Mouse (Mus musculus) intestine, embryonic 15.5 days (tissue): ENCODE results near the gene Tcaf3. TPM values are rescaled to one million over a fixed set of nuclear protein-coding genes. Genes with fewer than 3 reads are reported as not detected.

Source experiments
- ATAC-seq: fragments of 200-750 bp; cut with Nextera tagmentation; 2 replicates; pipeline ENCODE4 v1.8.0; 2017; ENCODE audit warnings: moderate TSS enrichment, moderate library complexity
- H3K27ac ChIP-seq: fragments of 300-500 bp; sonication (generic); 2 replicates; pipeline ENCODE4 v1.5.1; 2015; ENCODE audit warnings: mild to moderate bottlenecking, inconsistent platforms
- H3K27me3 ChIP-seq: fragments of 300-500 bp; sonication (generic); replicated peaks from 2 replicates; pipeline ENCODE4 v1.6.1; 2015; ENCODE audit warnings: inconsistent platforms
- H3K36me3 ChIP-seq: fragments of 300-500 bp; sonication (generic); 2 replicates; pipeline ENCODE4 v1.6.1; 2015; ENCODE audit warnings: inconsistent platforms
- H3K4me1 ChIP-seq: fragments of 300-500 bp; sonication (generic); replicated peaks from 2 replicates; pipeline ENCODE4 v1.6.1; 2015; ENCODE audit warnings: inconsistent platforms
- H3K4me2 ChIP-seq: fragments of 300-500 bp; sonication (generic); replicated peaks from 2 replicates; pipeline ENCODE4 v1.6.1; 2015; ENCODE audit warnings: mild to moderate bottlenecking, inconsistent platforms
- H3K4me3 ChIP-seq: fragments of 300-500 bp; sonication (generic); replicated peaks from 2 replicates; pipeline ENCODE4 v1.5.1; 2015; ENCODE audit warnings: inconsistent platforms
- H3K9ac ChIP-seq: fragments of 300-500 bp; sonication (generic); 2 replicates; pipeline ENCODE4 v1.6.1; 2015; ENCODE audit warnings: inconsistent platforms
- H3K9me3 ChIP-seq: fragments of 300-500 bp; sonication (generic); 2 replicates; pipeline ENCODE4 v1.6.1; 2016; ENCODE audit warnings: inconsistent platforms
- WGBS: fragments of 180-500 bp; shearing (Covaris S2); methylation state at CpG from one replicate; pipeline ENCODE4 v1.1.7; 2015; 5-methylcytosine and 5-hydroxymethylcytosine counted together
- polyA plus RNA-seq: library from polyadenylated mRNA; unstranded; fragments of >200 nt; fragmentation: Nextera tagmentation; extraction: Ambion mirVana; gene quantifications from 2 replicates; pipeline ENCODE4 v1.2.1, GENCODE M21; 2015

Gene Tcaf3
- polyA plus RNA-seq, 1 experiment from 2014 or later, result not detected

DNA sequence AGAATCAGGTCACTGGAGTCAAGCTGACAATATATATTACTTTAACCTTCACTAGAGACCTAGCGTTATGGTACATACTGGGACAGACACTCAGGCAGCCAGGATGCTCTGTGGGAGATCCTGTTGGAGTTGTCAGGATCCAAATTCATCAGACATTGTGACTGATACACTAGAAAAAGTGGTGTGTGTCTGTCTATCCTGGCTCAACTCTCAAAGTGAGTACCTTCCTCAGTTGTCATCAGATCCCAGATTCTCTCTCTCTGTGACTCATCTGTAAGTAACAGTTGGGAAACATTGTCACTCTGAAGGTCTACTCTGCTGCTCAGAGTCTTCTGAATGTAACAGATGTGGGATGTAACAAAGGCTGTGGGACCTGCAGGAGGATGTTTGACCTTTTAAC, 57.8 kb downstream of the Tcaf3 start:
- H3K9me3 ChIP-seq, result no peaks in the 10 kb centered on the region
- no peak for ATAC-seq
- no peak overlapping the region for H3K27ac ChIP-seq
- H3K4me3 ChIP-seq, result no peak overlapping the region
- no peaks in the 10 kb centered on the region for H3K4me1 ChIP-seq
- H3K9ac ChIP-seq, result no peak overlapping the region
- H3K4me2 ChIP-seq, result no peak overlapping the region
- H3K36me3 ChIP-seq, result no peaks in the 10 kb centered on the region
- H3K27me3 ChIP-seq, result no peaks in the 10 kb centered on the region
- WGBS, result 90% methylated on average over 1 of the region's 1 CpGs

Other genes starting within 250 kb of the Tcaf3 start
- 82.7 and 83.4 TPM in 2 replicates for gene Zyx, start 248.1 kb downstream of the Tcaf3 start, polyA plus RNA-seq
- 7.6 TPM in 2 replicates for gene Epha1, start 224.4 kb downstream of the Tcaf3 start, polyA plus RNA-seq
- gene Tas2r143, start 197.5 kb downstream of the Tcaf3 start, polyA plus RNA-seq, result not detected in 2 replicates
- not detected in 2 replicates for gene Tas2r135, start 192.3 kb downstream of the Tcaf3 start, polyA plus RNA-seq
- not detected in 2 replicates for gene Tas2r126, start 163.2 kb downstream of the Tcaf3 start, polyA plus RNA-seq
- gene Olfr458, start 132.5 kb downstream of the Tcaf3 start, polyA plus RNA-seq, result not detected in 2 replicates
- not detected in 2 replicates for gene Olfr457, start 121.4 kb downstream of the Tcaf3 start, polyA plus RNA-seq
- not detected in 2 replicates for gene Olfr456, start 110.5 kb downstream of the Tcaf3 start, polyA plus RNA-seq
- not detected in 2 replicates for gene Olfr455, start 50.1 kb downstream of the Tcaf3 start, polyA plus RNA-seq
- 6.0 and 6.4 TPM in 2 replicates for gene Tcaf2, start 47.6 kb upstream of the Tcaf3 start, polyA plus RNA-seq
- 55.7 and 57.7 TPM in 2 replicates for gene Tcaf1, start 112.4 kb upstream of the Tcaf3 start, polyA plus RNA-seq
- not detected in 2 replicates for gene Olfr453, start 141.7 kb upstream of the Tcaf3 start, polyA plus RNA-seq
- not detected in 2 replicates for gene Olfr38, start 158.7 kb upstream of the Tcaf3 start, polyA plus RNA-seq
- not detected in 2 replicates for gene Olfr452, start 187.4 kb upstream of the Tcaf3 start, polyA plus RNA-seq
- gene Olfr450, start 214.2 kb upstream of the Tcaf3 start, polyA plus RNA-seq, result not detected in 2 replicates
- not detected in 2 replicates for gene Olfr449, start 236.7 kb upstream of the Tcaf3 start, polyA plus RNA-seq